Mouse (Mus musculus) myocyte (in vitro differentiated cells): ENCODE data around the gene Kat7. TPM values are rescaled to one million over a fixed set of nuclear protein-coding genes. Genes with fewer than 3 reads are reported as not detected.

Experiments used
- H3K27me3 ChIP-seq: one replicate; pipeline ENCODE4 v1.6.1; 2011; ENCODE audit not compliant: control insufficient read depth, insufficient read depth, insufficient read length
- H3K36me3 ChIP-seq: one replicate; pipeline ENCODE4 v1.6.1; 2011; ENCODE audit not compliant: control insufficient read depth, insufficient read depth
- H3K4me2 ChIP-seq: one replicate; pipeline ENCODE4 v1.6.1; 2011; ENCODE audit warnings: low read depth, control low read depth
- H3K4me3 ChIP-seq: one replicate; pipeline ENCODE4 v1.5.1; 2011; ENCODE audit warnings: mild to moderate bottlenecking, control low read depth, moderate library complexity
- H3K79me2 ChIP-seq: one replicate; pipeline ENCODE4 v1.6.1; 2011; ENCODE audit not compliant: control insufficient read depth, insufficient read depth
- H3ac ChIP-seq: one replicate; pipeline ENCODE4 v1.6.1; 2011; ENCODE audit not compliant: control insufficient read depth, insufficient read length
- CEBPB ChIP-seq: IDR thresholded peaks from 2 replicates; pipeline ENCODE4 v1.6.1; 2011; ENCODE audit warnings: mild to moderate bottlenecking, moderate library complexity; ENCODE audit not compliant: poor library complexity, insufficient read depth, severe bottlenecking
- E2F4 ChIP-seq: IDR thresholded peaks from one replicate; pipeline ENCODE4 v1.6.1; 2011; ENCODE audit warnings: mild to moderate bottlenecking, control low read depth, moderate library complexity; ENCODE audit not compliant: insufficient read depth
- MAX ChIP-seq: IDR thresholded peaks from one replicate; pipeline ENCODE4 v1.6.1; 2011; ENCODE audit warnings: low read depth, mild to moderate bottlenecking, control low read depth
- MYOD1 ChIP-seq, 3 experiments: IDR thresholded peaks; one replicate each; pipeline ENCODE4 v1.6.1; 2011; ENCODE audit warnings: control low read depth in 2 of 3, low read depth in 2 of 3, mild to moderate bottlenecking in 2 of 3, moderate library complexity in 1 of 3; ENCODE audit not compliant: insufficient read length in 2 of 3, control insufficient read depth in 1 of 3
- MYOG ChIP-seq, 3 experiments: IDR thresholded peaks; one replicate each; pipeline ENCODE4 v1.6.1; 2011; ENCODE audit warnings: control low read depth in 2 of 3, low read depth in 2 of 3, mild to moderate bottlenecking in 2 of 3; ENCODE audit not compliant: insufficient read length in 2 of 3, control insufficient read depth in 1 of 3, insufficient read depth in 1 of 3
- POLR2A ChIP-seq: IDR thresholded peaks from one replicate; pipeline ENCODE4 v1.6.1; 2011; ENCODE audit warnings: low read depth, mild to moderate bottlenecking, control low read depth, moderate library complexity; ENCODE audit not compliant: insufficient read length
- POLR2AphosphoS2 ChIP-seq: IDR thresholded peaks from one replicate; pipeline ENCODE4 v1.6.1; 2011; ENCODE audit warnings: low read depth, control low read depth; ENCODE audit not compliant: insufficient read length
- REST ChIP-seq: IDR thresholded peaks from one replicate; pipeline ENCODE4 v1.6.1; 2011; ENCODE audit warnings: mild to moderate bottlenecking, control low read depth, moderate library complexity; ENCODE audit not compliant: insufficient read depth, insufficient read length
- SRF ChIP-seq: IDR thresholded peaks from one replicate; pipeline ENCODE4 v1.6.1; 2011; ENCODE audit warnings: low read depth; ENCODE audit not compliant: control insufficient read depth, insufficient read length
- TCF12 ChIP-seq: IDR thresholded peaks from one replicate; pipeline ENCODE4 v1.6.1; 2011; ENCODE audit warnings: mild to moderate bottlenecking, control low read depth; ENCODE audit not compliant: poor library complexity, insufficient read depth, severe bottlenecking
- TCF3 ChIP-seq: IDR thresholded peaks from one replicate; pipeline ENCODE4 v1.6.1; 2011; ENCODE audit warnings: low read depth, control low read depth; ENCODE audit not compliant: insufficient read length
- USF1 ChIP-seq: IDR thresholded peaks from one replicate; pipeline ENCODE4 v1.6.1; 2011; ENCODE audit warnings: low read depth, mild to moderate bottlenecking, control low read depth, moderate library complexity
- polyA plus RNA-seq: library from polyadenylated mRNA; unstranded; fragments of >200 nt; fragmentation: generic; extraction: Trizol; gene quantifications from one replicate; pipeline ENCODE4 v1.2.1, GENCODE M21; 2012; ENCODE audit warnings: missing spikeins

Gene Kat7
- polyA plus RNA-seq: 52.2 TPM

DNA sequence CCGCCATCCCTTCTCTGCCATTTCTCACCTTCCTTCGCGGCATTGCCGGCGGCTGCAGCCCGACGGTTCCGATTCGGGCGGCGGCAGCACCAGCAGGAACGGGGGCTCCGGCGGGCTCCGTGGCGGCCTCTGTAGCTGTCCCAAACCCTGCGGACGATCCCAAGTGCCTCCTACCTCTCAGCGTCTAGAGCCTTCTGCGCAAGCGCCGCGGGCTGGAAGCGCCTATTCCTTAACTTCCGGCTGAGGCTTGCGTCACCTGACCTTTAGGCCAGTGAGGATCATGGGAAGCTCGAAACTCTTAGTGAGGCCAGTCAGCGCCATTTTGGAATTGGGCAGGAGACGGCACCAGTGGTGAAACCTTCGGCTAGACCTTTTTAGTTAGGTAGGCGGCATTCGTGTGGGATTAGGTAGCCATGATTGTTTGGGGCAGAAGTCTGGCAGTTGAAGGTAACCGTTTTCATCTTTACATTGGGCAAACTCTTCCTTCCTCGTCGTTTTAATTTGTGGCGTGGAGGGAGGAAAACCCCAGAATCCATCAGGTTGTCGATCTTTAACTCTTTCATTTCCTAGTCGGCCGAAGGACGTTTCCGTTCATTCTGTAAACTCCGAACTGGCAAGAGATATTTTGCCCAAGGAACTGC lies at the start of gene Kat7:
Kat7 (minus strand) TSS at position 240 of the 641 bp plus-strand sequence.
- Histone ChIP-seq H3K4me2 (peak within 1 kb of the TSS; percentile 97), H3K4me3 (peak within 1 kb of the TSS; percentile 57), H3K79me2 (peaks cover 46% of the 10 kb centered on the region), H3K36me3 (peaks cover 6% of the 10 kb centered on the region), H3K27me3 (no peaks in the 10 kb centered on the region), H3ac (peak within 1 kb of the TSS; percentile 46)
- TF ChIP-seq CEBPB: peak; percentile 58; the same call in 1 of the 2 replicates
- no peak for TF ChIP-seq E2F4
- no peak for TF ChIP-seq MAX
- no peak for TF ChIP-seq REST
- peak; percentile 95 for TF ChIP-seq USF1
- TF ChIP-seq SRF: peak; percentile 35
- TF ChIP-seq POLR2AphosphoS2: peak; percentile 72
- TF ChIP-seq TCF12: no peak
- no peak for TF ChIP-seq MYOD1 (IDR thresholded peaks at IDR 0.05; ENCODE audit: control insufficient read depth in 1 of 3, insufficient read length in 2 of 3, low read depth in 2 of 3)
- TF ChIP-seq POLR2A: peak; percentile 73
- TF ChIP-seq TCF3: no peak
- no peak for TF ChIP-seq MYOG (IDR thresholded peaks at IDR 0.05; ENCODE audit: control insufficient read depth in 1 of 3, insufficient read depth in 1 of 3, insufficient read length in 2 of 3, low read depth in 2 of 3)

DNA sequence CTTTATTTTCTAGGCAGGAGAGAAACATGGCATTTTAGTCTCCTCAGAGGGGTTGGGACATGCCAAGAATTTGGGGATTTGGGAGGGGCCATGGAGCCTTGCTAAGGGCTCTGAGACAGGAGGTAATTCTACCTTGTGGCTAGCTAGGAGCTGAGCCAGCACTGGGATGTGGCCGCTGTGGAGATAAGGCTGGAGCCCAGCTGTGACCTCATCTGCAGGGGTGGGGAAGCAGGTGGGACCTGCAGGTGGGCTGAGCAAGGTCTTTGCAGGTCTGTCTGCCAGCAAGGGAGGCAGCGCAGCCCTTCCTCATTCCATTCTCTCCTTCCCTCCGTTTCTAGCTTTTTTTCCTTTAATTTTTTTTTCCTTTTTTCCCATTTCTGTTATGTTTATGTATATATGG lies 48.2 kb upstream of the Kat7 start:
- Histone ChIP-seq H3K79me2 (no peaks in the 10 kb centered on the region), H3K4me3 (no peak overlapping the region), H3K27me3 (no peaks in the 10 kb centered on the region), H3ac (no peak overlapping the region), H3K36me3 (no peaks in the 10 kb centered on the region), H3K4me2 (no peak overlapping the region)
- TF ChIP-seq TCF12: no peak
- TF ChIP-seq MYOG (IDR thresholded peaks at IDR 0.05; ENCODE audit: control insufficient read depth in 1 of 3, insufficient read depth in 1 of 3, insufficient read length in 2 of 3, low read depth in 2 of 3): peak in 1 of 3 experiments; percentile 83
- peak in 1 of 3 experiments; percentile 67 for TF ChIP-seq MYOD1 (IDR thresholded peaks at IDR 0.05; ENCODE audit: control insufficient read depth in 1 of 3, insufficient read length in 2 of 3, low read depth in 2 of 3)

DNA sequence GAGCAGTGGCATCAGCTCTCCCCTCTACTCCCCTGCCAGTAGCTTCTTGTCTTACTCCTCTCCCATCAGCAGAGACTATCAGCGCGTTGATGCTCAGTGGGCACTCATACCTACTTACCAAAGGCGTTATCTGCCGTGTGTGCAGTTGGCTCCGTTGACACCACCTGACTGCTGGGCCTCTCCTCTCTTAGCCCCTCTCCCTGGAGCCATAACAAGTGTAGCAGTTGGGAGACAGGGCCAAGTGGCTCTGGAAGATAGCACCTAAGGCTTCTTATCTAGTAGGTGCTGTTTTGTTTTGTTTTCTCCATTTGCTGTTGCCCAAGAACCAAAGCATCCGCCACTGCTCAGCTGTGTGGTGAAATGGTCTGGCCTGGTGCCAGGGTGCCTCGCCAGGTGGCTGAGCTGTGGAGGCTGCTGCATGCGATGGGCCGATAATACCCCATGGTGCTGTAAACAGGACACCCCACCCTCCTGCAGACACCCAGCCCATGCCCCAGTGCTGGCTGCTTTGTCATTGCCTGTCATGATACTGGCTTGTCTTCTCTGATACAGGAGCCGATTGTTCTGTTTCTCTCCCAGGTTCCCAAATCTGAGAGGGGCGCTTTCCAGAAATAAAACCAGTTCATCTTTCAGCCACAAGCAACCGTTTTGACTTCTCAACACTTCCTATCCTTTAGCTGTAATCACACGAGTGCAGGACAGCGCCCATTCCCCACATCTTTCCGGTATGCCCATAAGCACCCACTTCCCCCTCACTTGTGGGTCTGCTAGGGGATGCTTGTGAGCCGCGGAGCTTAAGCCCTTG lies 46.6 kb upstream of the Kat7 start:
- peak overlapping the region; percentile 1 for H3K4me2 ChIP-seq

DNA sequence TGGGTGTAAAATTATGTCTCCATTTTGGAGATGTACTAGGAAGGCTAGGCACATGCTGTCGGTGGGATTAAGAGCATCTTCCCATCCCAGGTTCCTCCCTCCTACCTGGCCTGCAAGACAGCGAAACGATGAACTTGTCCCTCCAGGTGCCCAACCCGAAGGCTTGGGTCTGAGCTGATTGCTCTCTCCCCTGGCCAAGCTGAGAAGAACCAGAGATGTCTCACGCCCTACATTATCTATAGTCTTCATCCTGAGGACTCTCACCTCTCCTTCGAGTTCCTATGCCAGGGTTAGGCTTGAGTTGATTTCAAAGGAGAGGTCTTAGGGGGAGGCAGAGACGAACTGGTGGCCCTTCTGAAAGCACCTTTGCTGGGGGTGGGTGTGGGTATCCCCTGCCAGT lies 46.0 kb upstream of the Kat7 start:
- H3K36me3 ChIP-seq: peaks cover 4% of the 10 kb centered on the region
- no peak overlapping the region for H3K4me2 ChIP-seq
- TF ChIP-seq MYOG (IDR thresholded peaks at IDR 0.05; ENCODE audit: control insufficient read depth in 1 of 3, insufficient read depth in 1 of 3, insufficient read length in 2 of 3, low read depth in 2 of 3) (no peak), MAX (no peak), E2F4 (no peak), REST (no peak), USF1 (no peak), CEBPB (no peak), TCF12 (no peak), POLR2A (no peak), TCF3 (no peak), POLR2AphosphoS2 (no peak), MYOD1 (IDR thresholded peaks at IDR 0.05; ENCODE audit: control insufficient read depth in 1 of 3, insufficient read length in 2 of 3, low read depth in 2 of 3) (no peak), SRF (no peak)
- H3K4me3 ChIP-seq: no peak overlapping the region
- H3ac ChIP-seq: no peak overlapping the region
- no peaks in the 10 kb centered on the region for H3K27me3 ChIP-seq
- no peaks in the 10 kb centered on the region for H3K79me2 ChIP-seq

More for the DNA sequence above, 46.6 kb upstream of the Kat7 start:
- H3K79me2 ChIP-seq: no peaks in the 10 kb centered on the region
- no peaks in the 10 kb centered on the region for H3K27me3 ChIP-seq
- H3K4me3 ChIP-seq: no peak overlapping the region
- H3ac ChIP-seq: no peak overlapping the region
- TF ChIP-seq USF1: no peak
- peak; percentile 52; the same call in 1 of the 2 replicates for TF ChIP-seq CEBPB
- TF ChIP-seq MYOD1 (IDR thresholded peaks at IDR 0.05; ENCODE audit: control insufficient read depth in 1 of 3, insufficient read length in 2 of 3, low read depth in 2 of 3): peak in 2 of 3 experiments; percentile 92 to 98
- peak; percentile 77 for TF ChIP-seq TCF12
- no peak for TF ChIP-seq MAX
- TF ChIP-seq POLR2A: no peak
- TF ChIP-seq POLR2AphosphoS2: no peak
- peak; percentile 82 for TF ChIP-seq TCF3
- no peak for TF ChIP-seq SRF
- no peak for TF ChIP-seq REST
- no peak for TF ChIP-seq E2F4
- TF ChIP-seq MYOG (IDR thresholded peaks at IDR 0.05; ENCODE audit: control insufficient read depth in 1 of 3, insufficient read depth in 1 of 3, insufficient read length in 2 of 3, low read depth in 2 of 3): peak; percentile 50 to 97 (median 88)
- peaks cover 4% of the 10 kb centered on the region for H3K36me3 ChIP-seq
